Mouse (Mus musculus): ENCODE data around the gene Prr11.
"Not testable (repeated sequence)": the region's sequence is repeated elsewhere in the genome, so short reads cannot be mapped to it uniquely, and the experiment has no call there.

The Prr11 gene

DNA sequence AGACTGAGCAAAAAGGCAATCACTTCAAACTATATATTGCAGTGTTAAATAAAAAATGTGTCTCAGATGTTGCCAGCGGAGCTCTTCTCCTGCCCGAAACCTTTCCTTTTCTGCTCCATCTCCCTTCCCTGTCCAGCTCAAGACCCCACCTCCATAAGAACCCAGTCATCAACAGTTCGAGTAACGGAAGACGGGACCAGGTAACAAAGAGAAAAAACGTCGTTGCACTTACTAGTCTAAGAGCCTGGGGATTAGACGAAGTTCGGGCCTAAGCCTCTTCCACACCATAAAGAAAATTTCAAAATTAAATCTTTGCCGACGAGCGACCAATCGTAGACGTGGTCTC lies at the start of gene Prr11:
Gene Prr11, minus strand, starts transcription at position 300 of the 346 bp plus-strand sequence.
- DNase-seq (ENCODE audit: low spot score), result no peak

DNA sequence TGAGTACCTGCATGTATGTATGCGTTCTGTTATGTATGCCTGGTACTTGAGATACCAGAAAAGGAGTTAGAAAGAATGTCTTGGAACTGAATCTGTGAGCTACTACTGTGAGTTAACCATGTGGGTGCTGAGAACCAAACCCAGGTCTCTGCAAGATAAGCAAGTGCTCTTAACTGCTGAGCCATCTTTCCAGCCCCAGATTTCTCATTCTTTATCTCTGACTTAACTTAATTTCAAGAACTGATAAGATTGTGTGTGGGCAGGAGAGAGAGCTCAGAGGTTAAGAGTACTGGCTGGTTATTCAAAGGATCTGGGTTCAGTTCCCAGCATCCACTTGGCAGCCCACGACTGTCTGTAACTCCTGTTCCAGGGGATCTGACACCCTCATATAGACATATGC lies 49.5 kb upstream of the Prr11 start:
- DNase-seq (ENCODE audit: low spot score), result no peak

DNA sequence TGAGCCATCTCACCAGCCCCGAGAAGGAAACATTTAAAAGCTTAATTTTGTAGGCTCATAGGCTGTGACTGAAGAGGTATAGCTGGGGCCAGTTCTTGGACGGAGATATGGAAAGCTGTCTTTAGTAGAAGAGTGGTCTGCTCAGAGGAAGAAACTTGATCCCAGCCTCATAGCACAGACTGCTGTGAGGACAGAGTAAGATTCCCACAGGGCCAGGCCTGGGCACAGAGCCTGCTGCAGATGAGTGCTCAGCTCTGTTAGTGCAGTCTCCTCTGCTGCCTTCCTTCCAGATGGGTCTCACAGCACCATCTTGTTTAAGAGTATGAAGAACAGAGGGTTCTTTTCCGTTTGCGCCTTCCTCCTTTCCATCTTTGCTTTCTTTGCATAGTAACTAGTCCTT lies 27.7 kb upstream of the Prr11 start:
- DNase-seq (ENCODE audit: low spot score), result no peak

DNA sequence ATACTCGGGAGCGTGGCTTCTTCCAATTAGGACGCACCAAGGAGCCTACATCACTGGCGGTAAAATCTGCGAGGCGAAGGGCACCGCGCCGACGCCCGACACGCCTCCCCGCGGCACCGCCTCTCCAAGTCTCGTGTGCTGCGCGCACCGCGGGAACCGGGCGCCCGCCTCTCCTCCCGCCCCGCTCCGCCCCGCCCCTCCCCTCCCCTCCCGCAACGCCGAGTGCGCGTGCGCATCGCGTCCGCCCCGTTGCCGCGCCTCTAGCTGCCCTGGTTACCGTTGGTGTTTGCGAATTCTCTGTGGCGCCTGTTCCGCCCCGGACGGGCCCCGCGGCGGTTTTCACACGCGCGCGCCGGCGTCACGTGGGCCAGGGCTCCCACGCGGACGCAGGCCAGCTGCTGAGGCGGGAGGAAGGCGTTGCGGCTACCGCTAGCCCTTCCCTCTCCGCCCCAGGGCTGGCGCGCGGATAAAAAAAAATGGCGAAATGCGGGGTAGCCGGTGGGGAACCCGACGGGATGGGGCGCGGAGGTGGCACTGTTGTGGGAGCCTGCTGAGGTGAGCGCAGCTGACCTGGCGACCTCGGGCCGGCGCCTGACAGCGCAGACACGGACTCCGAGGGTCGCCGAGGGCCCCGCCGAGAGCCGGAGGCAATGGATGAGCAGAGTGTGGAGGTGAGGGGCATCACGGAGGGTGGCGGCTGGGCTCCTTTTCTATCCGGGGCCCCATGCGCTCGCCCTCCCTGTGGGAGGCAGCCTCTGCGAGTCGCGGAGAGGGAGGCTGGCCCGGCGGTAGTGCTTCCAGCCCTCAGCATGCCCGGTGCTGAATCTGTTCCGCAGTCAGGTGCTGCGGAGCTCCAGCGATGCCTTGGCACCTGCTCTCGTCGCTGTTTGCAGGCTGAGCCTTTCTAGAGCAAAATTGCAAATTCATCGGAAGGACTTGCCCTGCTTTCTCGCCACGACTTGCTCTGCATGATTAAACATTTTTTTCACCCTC lies 18.6 kb upstream of the Prr11 start, which contains the start of gene Trim37:
Gene Trim37, plus strand, starts transcription at position 254 of the 993 bp plus-strand sequence.
- peak; percentile 95 for DNase-seq (ENCODE audit: low spot score)

DNA sequence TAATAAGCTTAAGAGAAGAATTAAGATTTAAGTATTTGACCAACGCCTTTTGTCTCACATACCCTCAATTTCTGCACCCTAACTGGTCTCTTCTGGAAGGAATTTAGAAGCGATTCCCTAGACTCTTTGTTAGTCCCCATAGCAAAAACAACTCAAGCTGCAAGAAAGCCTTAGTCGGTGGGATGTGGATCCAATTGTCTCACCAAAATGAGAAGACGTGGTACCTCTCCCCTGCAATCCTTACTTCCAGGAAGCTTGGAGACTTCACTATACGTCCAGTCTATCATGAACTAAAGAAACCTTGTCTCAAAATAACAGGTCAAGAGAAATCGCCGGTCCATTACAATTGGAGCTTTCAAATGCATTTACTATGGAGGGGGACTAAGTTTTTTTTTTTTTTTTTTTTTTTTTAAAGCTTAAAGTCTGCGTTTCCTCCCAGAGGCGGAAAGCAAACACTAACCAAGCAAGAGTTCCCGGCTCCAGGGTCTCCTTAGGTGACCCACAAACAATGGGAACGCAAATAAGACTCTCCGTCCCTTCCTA lies 17.8 kb upstream of the Prr11 start:
- DNase-seq (ENCODE audit: low spot score), result no peak

DNA sequence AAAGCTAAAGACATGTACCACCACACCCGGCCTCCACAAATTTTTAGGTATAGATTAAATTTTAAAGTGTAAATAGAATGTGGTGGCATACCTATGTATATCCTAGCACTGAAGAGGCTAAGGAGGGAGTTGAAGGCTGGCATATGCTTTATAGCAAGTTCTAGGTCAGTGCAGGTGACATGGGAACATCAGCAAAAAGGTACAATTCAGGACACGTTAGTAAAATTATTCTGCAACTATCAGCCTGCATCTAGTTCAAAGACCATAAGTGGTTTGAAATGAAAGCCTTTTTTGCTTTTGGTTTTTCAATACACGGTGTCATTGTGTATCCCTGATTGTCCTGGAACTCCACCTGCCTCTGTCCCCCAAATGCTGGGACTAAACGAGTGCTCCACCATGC lies 17.1 kb upstream of the Prr11 start:
- DNase-seq (ENCODE audit: low spot score), result no peak

DNA sequence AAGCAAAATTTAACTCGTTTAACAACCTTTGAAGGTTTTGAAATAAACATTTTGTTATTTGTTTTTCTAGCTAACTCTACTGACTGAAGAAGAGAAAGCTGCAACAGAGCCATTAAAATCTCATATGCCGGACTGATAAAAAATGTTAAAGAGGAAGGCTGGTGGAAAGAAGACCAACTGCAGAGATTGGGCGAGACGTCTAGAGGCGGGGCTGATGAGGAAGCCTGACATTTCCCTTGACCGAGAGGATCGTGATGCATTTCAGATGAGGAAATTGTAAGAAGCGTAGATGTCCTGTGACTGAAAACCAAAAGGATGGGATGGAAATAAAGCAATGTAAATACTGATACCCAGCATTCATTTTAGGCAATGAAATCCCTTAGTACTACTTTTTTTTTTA lies 13.4 kb upstream of the Prr11 start:
- no peak for DNase-seq (ENCODE audit: low spot score)

DNA sequence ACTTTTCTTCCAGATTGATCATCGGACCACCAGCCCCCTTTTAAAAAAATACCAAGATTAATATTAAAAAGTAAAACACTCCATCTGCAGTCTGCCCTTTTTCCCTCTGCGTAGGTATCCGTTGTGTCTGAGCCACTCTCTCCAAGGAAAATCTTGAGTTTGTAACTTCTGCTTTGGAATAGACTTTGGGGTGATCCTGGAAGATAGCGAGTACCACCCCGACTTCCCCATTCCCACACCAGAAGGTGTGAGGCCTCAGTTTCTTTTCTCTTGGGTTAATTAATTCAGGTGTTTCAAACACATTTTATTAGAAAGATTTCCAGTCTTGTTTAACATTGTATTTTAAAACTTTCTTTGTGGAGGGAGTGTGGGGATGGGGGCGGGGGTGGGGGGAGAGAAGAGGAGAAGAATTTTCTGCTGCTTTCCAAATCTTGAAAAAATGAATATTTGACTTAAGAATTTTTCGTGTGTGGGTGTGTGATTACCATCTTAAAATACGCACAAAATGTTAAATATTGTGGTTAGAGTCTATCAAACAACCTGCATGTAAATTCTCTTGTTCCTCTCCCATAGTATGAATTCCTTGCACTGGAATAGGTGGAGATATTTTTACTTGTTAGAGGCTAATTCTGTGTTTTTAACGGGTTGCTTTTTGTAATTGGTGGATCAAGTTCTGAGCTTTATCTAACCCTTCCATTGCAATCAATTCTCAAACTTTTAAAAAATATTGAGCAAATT lies 1.8 kb upstream of the Prr11 start:
- no peak for DNase-seq (ENCODE audit: low spot score)

DNA sequence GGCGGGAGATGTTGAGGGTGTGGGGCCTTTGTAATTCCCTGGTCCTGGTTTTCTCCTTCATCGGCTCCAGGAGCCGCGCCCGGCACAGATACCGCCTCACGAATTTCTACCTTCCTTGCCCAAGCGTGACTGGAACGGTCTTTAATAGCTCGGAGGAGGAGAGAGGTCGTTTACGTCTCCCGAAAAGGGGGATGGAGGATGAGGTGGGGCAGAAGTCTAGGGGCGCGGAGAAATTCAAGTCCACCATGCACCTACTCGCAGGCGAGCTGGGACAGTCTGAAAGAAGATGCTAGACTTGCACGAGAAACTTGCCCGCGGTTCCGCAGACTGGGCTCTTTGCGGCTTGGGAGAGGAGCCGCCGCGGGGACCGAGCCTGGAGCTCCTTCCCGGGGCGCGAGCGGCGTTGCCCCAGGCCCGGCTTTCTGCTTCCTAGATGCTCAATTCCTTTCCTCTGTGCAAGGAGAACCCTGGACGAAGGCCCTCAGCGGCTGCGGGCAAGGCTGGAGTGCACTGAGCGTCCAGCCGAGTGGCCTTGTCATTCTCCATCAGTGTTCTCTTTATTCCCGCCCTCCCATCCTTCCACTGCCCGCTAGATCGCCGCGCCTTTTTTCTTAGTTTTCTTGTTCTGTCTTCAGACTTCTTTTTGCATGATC lies 1.1 kb upstream of the Prr11 start:
- DNase-seq (ENCODE audit: low spot score), result peak; percentile 72

DNA sequence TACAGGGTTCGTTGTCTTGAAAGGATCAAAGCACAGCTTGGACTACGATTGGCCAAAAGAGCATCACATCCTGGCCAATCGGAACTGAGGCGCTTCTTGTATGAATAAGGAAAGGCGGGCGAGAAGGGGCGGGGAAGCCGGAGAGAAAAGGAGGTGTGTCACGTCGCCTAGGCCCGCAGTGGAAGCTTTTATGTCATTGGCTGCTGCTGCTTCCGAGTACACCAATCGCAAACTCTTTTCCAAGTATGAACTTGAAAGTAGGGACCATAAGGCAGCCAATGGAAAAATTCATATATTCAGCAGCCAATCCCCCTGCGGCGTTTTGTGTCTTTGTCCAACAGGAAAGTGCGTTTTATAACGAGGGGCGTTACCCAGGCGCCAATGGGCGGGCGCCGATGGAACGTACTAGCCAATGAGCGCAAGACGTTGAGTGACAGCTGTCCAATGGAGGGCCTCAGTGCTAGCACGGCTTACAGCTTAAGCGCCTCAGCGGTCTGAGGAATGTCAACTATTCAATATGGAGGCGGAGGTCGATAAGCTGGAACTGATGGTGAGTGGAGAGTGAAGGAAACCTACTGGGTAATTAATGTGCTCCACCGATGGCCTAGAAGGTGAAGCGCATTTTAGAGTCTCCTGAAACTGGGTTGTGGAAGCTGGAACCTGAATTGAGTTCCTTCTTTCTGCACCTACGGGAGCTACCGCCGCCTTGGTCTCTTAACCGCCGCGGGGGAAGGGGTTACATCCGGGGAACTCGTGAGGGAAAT lies 429 bp upstream of the Prr11 start, which contains the start of gene Ska2:
Gene Ska2, plus strand, starts transcription at position 480 of the 764 bp plus-strand sequence.
- DNase-seq (ENCODE audit: low spot score), result peak; percentile 100

DNA sequence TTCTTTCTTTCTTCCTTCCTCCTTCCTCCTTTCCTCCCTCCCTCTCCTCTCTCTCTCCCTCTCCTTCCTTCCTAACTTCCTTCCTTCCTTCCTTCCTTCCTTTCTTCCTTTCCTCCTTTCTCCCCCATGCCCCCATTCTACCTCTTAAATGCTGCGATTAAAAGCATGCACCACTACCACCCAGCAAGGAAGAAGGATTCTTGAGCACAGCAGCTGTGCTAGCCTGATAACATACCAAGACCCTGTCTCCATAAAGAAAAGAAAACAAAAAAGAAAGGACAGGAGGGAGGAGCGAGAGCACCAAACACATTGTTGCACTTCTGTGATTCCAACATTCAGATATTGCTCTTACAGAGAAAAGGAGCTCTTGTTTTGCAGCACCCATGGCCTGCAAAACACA lies 21.4 kb downstream of the Prr11 start:
- DNase-seq (ENCODE audit: low spot score), result no peak

DNA sequence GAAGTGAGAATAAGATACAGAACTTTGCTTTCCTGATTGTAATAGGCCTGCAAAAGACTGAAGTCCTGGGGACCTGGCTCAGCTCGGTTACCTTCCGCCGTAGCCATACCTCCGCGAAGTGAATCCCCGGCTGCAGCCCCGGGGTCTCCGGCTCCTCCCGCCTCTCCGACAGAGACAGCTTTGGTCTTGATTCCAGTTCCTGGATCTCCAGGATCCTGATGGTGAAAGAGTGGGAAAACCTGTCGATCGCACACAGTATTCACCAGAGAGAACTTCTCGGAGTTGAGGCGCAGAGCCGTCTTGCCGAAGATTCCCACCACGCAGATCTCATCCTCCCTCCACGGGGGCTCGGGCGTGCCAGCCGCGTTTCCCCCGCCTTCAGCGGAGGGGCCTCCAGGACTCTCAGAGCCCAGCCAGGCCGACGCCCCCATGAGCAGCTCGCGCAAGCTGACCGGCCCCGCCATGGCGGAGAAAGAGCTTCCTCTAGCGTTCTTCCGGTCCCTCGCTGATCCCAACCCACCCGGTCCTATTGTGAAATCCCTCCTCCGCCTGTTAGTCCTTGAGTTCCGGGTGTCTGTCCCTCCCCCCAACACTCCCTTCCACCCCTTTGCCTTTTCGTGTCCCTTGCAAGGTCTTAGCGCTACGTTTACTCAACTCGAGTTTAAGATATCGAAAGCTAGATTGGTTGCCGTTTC lies 22.1 kb downstream of the Prr11 start, which contains the start of gene Smg8:
Gene Smg8, minus strand, starts transcription at position 485 of the 695 bp plus-strand sequence.
- DNase-seq (ENCODE audit: low spot score), result peak; percentile 87

DNA sequence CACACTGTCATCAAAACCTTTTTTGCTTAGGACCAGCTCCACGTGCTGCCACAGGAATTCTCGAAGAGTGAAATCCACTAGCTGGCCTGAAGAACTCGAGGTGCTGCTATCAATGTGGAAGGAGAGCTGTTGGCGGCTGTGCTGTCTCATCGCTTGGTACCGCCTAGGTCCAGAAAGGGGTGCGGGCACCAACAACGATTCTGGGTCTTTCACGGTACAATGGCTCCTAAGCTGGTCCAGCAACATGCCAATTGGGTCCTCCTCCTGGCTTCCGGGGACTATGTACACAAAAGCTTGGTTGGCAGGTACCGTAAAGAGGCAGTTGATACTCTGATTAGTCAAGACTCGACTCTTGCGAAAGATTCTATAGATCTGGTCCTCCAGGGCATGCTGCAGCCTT lies 23.0 kb downstream of the Prr11 start:
- DNase-seq (ENCODE audit: low spot score), result no peak

DNA sequence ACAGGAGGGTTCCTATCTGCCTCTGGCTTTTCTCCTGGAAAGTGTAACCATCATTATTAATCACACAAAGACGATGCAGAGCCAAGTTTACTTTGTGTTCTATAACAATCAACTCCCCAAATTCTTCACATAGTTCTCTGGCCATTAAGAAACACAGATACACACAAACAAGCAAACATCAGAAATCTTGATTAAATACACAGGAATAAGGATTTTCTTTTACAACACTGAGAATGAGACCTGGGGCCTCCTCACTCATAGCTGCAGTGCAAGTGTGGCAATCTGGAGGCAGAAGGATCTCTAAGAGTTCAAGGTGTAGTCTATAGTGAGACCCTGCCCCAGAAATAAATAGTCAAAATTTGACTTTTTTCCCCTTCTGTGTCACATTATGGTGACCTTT lies 24.8 kb downstream of the Prr11 start:
- no peak for DNase-seq (ENCODE audit: low spot score)

DNA sequence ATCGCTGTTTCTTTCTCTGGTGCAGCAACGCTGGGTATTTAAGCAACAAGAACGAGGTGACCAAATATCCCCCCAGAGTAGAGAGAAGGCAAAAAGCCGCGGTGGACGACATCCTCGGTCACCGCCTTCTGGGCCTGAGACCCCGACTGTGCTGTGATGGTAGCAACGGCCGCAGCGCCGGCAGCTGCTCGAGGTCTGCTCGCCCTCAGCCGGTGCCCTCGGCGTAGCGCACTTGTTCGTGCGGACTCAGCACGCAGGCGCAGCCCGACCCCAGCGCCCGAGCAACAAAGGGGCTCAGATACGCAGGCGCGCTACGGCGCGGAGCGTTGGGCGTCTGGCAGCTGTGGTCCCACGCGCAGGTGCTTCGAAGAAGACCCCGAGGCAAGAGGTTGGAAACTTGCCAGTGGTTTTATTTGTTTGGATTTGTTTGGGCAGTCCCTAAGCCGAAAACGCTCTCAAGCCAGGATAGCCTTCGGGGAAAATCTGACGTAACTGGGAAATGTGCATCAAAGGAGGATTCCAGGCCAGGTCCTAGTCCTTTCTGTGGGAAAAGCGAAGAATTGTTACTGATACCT lies 34.6 kb downstream of the Prr11 start, which contains the start of gene Gdpd1:
Gene Gdpd1, minus strand, starts transcription at position 197 of the 575 bp plus-strand sequence.
- DNase-seq (ENCODE audit: low spot score), result peak; percentile 96

DNA sequence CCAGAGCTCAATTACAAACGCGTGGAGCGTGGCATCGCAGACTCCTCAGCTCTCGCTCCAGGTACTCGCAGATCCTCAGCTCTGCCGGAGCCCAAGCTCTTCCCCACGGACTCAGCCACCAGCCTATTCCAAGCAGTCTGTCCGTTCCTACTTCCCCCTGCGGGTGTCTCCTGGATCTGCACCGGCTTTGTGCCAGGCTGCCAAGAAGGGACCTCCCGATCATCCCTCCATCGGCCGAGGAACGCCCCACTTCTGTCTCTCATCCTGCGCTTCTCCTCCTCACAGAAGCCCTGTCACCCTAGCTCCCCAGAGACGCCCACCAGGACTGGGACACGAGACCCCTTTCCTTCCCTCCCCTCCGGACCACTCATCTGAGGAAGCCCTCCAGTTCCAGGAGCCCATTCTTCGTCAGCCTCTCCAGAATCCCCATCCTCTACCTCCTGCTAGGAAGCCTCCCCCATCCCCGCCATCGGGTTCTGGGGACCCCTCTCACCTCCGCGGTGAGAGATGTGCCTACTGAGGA lies 35.1 kb downstream of the Prr11 start:
- DNase-seq (ENCODE audit: low spot score), result peak; percentile 82

DNA sequence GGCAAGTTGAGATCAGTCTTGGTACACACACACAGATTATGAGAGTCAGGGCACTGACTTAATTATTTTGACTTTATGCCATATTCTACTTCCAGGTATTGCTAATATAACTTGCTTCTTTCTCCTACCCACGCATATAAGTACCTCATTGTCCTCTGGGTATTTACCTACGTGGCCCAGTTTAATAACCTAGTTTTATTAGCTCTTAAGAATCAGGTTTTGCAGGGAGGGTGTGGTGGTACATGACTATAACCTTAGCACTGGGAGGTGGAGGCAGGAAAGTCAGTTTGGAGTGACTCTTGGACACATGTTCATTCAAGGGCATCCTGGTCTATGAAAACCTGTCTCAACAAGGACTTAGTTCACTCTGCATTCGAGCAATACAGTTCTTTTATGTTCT lies 46.4 kb downstream of the Prr11 start:
- DNase-seq (ENCODE audit: low spot score), result no peak

DNA sequence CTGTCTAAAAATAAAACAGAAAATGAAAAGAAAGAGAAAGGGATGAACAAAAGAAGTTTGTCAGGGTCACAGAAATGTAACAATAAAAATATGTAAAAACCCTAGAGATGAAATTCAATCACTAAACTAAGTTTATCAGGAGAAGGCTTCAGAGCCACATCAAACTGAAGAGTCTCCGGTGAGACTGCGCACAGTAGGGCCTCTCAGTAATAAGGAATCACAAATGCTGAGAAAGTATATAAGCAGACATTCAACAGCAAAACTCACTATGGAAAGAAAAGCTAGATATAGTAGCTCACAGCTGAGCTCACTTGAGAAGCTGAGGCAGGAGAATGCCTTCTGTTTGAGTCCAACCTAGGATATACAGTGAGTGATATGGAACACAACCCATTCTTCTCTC lies 48.1 kb downstream of the Prr11 start:
- no peak for DNase-seq (ENCODE audit: low spot score)

DNA sequence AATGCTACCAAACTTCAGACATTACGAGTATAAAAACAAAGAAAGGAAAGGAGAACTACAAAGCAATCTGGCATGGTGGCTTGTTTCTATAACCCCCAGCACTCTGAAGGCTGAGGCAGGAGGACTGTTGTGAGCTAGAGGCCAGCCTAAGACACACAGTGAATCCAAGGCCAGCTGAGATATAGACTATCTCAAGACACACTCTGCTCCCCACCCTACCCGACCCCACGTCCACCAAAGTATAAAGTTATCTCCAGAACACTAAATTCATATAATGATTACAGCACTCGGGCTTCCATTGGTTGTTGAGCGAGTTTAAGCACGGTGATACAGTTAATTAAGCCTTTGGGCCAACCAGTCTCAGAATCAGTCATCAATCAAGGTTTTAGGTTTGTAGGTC lies 52.2 kb downstream of the Prr11 start:
- DNase-seq (ENCODE audit: low spot score), result no peak

DNA sequence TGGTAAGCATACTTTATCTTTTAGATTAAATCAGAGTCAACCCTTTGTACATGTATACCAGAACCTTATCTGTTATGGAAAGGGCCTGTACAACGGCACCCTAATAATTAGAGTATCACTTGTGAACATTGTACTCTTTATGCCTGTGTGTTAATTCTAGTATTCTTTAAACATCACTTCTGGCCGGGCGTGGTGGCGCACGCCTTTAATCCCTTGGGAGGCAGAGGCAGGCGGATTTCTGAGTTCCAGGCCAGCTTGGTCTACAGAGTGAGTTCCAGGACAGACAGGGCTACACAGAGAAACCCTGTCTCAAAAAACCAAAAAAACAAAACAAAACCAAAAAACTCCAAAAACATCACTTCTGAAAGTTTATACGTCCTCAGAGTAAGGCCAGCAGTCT lies 59.6 kb downstream of the Prr11 start:
- DNase-seq (ENCODE audit: low spot score), result not testable (repeated sequence)

Data from retina, embryonic 14.5 days (tissue).